Mouse (Mus musculus): Measurements from ENCODE around the gene Fut8. TPM values are rescaled to one million over a fixed set of nuclear protein-coding genes. Genes with fewer than 3 reads are reported as not detected.
"Not testable (repeated sequence)": the region's sequence is repeated elsewhere in the genome, so short reads cannot be mapped to it uniquely, and the experiment has no call there.

Fut8 gene
- polyA plus RNA-seq, 1 experiment from 2014 or later: 74.7 TPM

DNA sequence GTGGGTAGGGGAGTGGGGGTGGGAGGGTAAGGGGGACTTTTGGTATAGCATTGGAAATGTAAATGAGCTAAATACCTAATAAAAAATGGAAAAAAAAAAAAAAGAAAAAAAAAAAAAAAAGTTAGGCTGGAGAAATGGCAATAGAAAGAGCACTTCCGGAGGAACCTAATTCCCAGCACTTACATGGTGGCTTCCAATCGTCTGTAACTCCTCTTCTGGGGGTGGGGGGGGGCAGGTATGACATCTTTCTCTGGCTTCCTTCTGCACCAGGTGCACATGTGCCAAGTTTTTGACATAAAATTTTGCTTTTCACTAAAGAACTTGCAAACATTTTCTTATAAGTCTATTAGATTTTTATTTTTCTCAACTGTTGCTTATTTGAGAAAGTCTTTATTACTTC, 53.9 kb downstream of the Fut8 start:
- H3K4me2 ChIP-seq; H3K36me3 ChIP-seq; H3K9me3 ChIP-seq (replicated peaks); H3K4me3 ChIP-seq (replicated peaks); ATAC-seq (ENCODE audit: low FRiP score); H3K9ac ChIP-seq (replicated peaks); H3K27ac ChIP-seq (replicated peaks); H3K27me3 ChIP-seq (replicated peaks); H3K4me1 ChIP-seq: not testable (repeated sequence)
- 81% methylated on average over 2 of the region's 2 CpGs for WGBS

DNA sequence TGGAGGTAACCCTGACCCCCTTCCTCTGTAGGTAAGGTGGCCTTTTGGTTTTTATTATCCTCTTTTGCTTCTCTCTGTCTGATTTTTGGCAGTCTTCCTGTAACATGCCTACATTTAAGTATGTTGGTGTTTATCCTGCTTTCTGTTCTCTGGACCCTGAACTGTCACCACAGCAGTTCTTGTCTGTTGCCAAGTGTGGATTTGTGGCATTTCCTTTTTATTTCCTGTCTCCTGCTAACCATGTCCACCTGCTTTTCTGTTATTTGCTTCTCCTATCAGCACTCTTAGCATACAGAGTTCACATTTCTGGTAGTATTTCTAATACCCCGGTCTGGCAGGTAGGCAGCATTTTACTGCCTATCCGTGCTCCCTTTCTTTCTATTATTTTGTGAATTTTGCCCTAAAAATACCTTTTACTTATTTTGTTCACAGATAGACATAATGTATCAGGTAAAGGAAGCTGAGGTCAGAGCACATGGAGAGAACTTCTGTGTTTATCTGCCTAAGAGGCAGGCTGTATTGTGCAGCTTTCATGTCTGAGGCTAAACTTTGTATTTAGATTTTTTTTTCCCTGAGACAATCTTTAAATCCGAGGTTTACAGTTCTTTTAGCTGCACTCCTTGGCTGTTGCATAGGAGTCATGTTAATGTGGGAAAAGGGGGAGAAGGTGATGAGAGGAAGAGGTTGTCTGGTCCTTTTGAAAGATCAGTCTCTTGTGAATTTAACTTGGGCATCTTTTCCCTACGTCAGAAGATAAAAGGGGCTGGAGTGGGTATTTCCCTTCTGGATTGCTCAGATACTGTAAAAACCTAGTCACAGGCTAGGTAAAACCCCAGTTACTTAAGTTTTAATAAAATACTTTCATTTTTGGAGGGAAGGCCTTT, 54.7 kb downstream of the Fut8 start:
- Histone ChIP-seq H3K36me3 (no peaks in the 10 kb centered on the region), H3K9me3 (replicated peaks) (no peaks in the 10 kb centered on the region), H3K27ac (replicated peaks) (no peak overlapping the region), H3K9ac (replicated peaks) (no peak overlapping the region), H3K4me2 (no peak overlapping the region), H3K27me3 (replicated peaks) (no peaks in the 10 kb centered on the region), H3K4me1 (no peaks in the 10 kb centered on the region), H3K4me3 (replicated peaks) (no peak overlapping the region)
- WGBS: 71% methylated on average over 4 of the region's 4 CpGs
- no peak for ATAC-seq (ENCODE audit: low FRiP score)

DNA sequence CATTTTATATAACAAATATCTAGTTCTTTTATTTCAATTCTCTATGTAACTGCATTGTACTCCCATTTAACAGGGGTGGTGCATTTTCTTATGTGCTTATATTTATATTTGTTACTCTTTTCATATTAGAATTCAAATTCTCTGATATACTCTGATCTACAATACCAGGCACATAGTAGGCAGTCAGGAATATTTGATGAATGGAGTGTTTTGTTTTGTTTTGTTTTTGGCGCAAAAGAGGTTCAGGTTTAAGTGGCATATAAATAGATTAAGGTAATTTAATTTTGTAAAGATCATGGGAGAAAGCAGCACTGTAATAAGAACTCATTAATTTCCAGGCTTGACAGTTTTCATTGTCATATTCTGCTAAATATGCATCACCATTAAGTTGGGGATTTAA, 58.2 kb downstream of the Fut8 start:
- 73% methylated on average over 1 of the region's 1 CpGs for WGBS
- H3K27ac ChIP-seq (replicated peaks): no peak overlapping the region
- H3K36me3 ChIP-seq: no peaks in the 10 kb centered on the region
- no peak overlapping the region for H3K9ac ChIP-seq (replicated peaks)
- H3K4me2 ChIP-seq: no peak overlapping the region
- no peaks in the 10 kb centered on the region for H3K4me1 ChIP-seq
- no peak overlapping the region for H3K4me3 ChIP-seq (replicated peaks)
- no peaks in the 10 kb centered on the region for H3K27me3 ChIP-seq (replicated peaks)
- no peaks in the 10 kb centered on the region for H3K9me3 ChIP-seq (replicated peaks)
- no peak for ATAC-seq (ENCODE audit: low FRiP score)

- 86% methylated on average over 4 of the region's 4 CpGs for WGBS
- Histone ChIP-seq H3K4me2 (no peak overlapping the region), H3K4me3 (replicated peaks) (no peak overlapping the region), H3K36me3 (no peaks in the 10 kb centered on the region), H3K27me3 (replicated peaks) (no peaks in the 10 kb centered on the region), H3K9ac (replicated peaks) (no peak overlapping the region), H3K4me1 (no peaks in the 10 kb centered on the region), H3K9me3 (replicated peaks) (no peaks in the 10 kb centered on the region), H3K27ac (replicated peaks) (no peak overlapping the region)
- no peak for ATAC-seq (ENCODE audit: low FRiP score)
These were observed 59.2 kb downstream of the Fut8 start for GRCm38 (mm10) chr12:77297114-77297513.

DNA sequence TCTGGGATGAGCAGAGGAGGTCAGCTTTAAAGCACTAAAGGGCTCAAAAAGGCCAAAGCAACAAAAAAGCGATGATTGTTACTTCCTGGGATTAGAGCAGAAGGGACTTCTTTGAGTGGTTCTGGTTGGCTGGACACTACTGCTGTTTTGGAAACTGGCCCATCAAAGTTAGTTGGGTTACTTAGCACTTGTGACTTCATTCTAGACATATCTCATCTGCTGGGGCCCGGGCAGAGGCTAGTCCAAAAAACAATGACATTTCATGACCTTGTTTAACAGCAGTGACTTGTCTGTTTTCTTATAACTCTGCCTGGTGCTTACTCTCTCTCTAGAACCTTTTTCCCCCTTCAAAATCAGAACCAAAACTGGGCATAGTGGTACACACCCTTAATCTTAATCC, 59.9 kb downstream of the Fut8 start:
- no peak overlapping the region for H3K9ac ChIP-seq (replicated peaks)
- no peak overlapping the region for H3K4me2 ChIP-seq
- 80% methylated on average over 2 of the region's 2 CpGs for WGBS
- ATAC-seq (ENCODE audit: low FRiP score): no peak
- H3K36me3 ChIP-seq: no peaks in the 10 kb centered on the region
- H3K4me1 ChIP-seq: no peaks in the 10 kb centered on the region
- no peak overlapping the region for H3K4me3 ChIP-seq (replicated peaks)
- H3K9me3 ChIP-seq (replicated peaks): no peaks in the 10 kb centered on the region
- no peak overlapping the region for H3K27ac ChIP-seq (replicated peaks)
- H3K27me3 ChIP-seq (replicated peaks): no peaks in the 10 kb centered on the region

GRCm38 (mm10) chr12:77302011-77302410, 64.1 kb downstream of the Fut8 start:
- H3K27me3 ChIP-seq (replicated peaks): no peaks in the 10 kb centered on the region
- H3K27ac ChIP-seq (replicated peaks): no peak overlapping the region
- no peak for ATAC-seq (ENCODE audit: low FRiP score)
- no peaks in the 10 kb centered on the region for H3K9me3 ChIP-seq (replicated peaks)
- no peaks in the 10 kb centered on the region for H3K4me1 ChIP-seq
- no peak overlapping the region for H3K4me3 ChIP-seq (replicated peaks)
- H3K36me3 ChIP-seq: no peaks in the 10 kb centered on the region
- 100% methylated on average over 1 of the region's 1 CpGs for WGBS
- no peak overlapping the region for H3K9ac ChIP-seq (replicated peaks)
- no peak overlapping the region for H3K4me2 ChIP-seq

DNA sequence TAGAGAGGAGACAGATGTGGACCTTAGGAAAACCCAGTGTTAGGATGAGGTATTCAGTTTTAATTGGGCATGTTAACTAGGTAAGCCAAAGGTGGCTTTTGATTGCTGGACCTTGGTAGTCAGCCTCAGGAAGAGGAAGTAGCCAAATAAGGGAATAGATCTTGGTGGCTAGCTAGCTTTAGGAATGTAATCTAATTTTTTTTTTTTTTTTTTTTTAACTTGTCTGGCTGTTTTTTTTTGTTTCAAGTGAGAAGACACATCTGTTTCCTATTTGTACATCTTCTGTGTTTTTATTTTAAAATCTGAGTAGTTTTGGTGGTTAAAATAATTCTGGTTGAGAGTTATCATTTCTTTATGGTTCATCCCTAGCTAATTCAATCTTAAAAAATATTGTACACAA, 65.4 kb downstream of the Fut8 start:
- Histone ChIP-seq H3K4me3 (replicated peaks) (no peak overlapping the region), H3K27ac (replicated peaks) (no peak overlapping the region), H3K9me3 (replicated peaks) (no peaks in the 10 kb centered on the region), H3K27me3 (replicated peaks) (no peaks in the 10 kb centered on the region), H3K36me3 (no peaks in the 10 kb centered on the region), H3K4me1 (no peaks in the 10 kb centered on the region), H3K4me2 (no peak overlapping the region), H3K9ac (replicated peaks) (no peak overlapping the region)
- ATAC-seq (ENCODE audit: low FRiP score): no peak

- Histone ChIP-seq H3K4me3 (replicated peaks) (no peak overlapping the region), H3K9ac (replicated peaks) (no peak overlapping the region), H3K4me2 (no peak overlapping the region), H3K27ac (replicated peaks) (no peak overlapping the region), H3K27me3 (replicated peaks) (no peaks in the 10 kb centered on the region), H3K4me1 (no peaks in the 10 kb centered on the region), H3K36me3 (no peaks in the 10 kb centered on the region), H3K9me3 (replicated peaks) (no peaks in the 10 kb centered on the region)
- WGBS: 83% methylated on average over 3 of the region's 3 CpGs
- ATAC-seq (ENCODE audit: low FRiP score): no peak
These were observed 67.6 kb downstream of the Fut8 start for GRCm38 (mm10) chr12:77305502-77305901.

DNA sequence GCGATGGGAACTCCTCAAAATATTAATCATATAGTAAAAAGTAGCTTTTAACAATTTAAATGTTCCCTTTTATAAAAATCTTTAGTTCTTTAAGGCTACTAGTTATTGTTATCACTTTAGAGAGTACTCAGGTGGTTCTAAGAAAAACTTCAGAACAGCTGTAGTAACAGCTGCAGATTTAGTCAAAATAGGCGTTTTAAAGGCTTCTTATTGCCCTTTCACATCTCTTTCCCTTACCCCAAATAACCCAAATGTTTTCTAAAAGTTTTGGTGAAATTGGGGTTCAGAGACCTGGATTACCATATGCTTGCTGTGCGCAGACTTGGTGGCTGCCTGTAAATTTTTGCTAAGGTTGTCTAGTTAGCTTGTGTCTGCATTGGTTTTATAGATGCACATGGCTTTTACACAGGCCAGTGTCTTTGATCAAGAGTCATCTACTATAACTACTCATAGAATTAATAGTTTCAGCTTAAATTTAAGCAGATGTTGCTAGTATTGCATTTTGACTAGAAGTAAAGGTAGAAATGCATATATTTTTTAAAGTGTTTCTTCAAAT, 68.9 kb downstream of the Fut8 start:
- H3K4me3 ChIP-seq (replicated peaks): no peak overlapping the region
- no peaks in the 10 kb centered on the region for H3K36me3 ChIP-seq
- H3K27ac ChIP-seq (replicated peaks): no peak overlapping the region
- H3K4me1 ChIP-seq: no peaks in the 10 kb centered on the region
- ATAC-seq (ENCODE audit: low FRiP score): no peak
- no peak overlapping the region for H3K9ac ChIP-seq (replicated peaks)
- 85% methylated on average over 3 of the region's 3 CpGs for WGBS
- no peaks in the 10 kb centered on the region for H3K9me3 ChIP-seq (replicated peaks)
- no peak overlapping the region for H3K4me2 ChIP-seq
- H3K27me3 ChIP-seq (replicated peaks): no peaks in the 10 kb centered on the region

DNA sequence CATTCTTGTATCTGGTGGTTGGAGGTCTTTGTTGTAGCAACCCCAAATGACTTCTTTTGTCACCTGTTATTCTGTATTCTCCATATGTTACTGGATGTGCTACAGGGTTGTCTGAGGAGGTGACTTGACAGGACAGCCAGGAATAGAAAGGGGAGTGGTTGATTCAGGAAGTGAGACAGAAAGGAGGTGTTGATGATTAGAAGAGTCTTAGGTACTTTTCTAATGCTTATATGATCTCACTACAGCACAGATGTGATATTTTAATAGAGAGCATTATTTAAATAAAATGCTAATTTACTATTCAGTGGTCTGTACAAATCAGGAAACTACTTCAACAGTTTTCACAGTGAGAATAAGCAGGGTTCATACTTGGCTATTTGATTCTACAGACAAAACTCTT, 71.6 kb downstream of the Fut8 start:
- no peak overlapping the region for H3K4me2 ChIP-seq
- no peaks in the 10 kb centered on the region for H3K36me3 ChIP-seq
- H3K4me1 ChIP-seq: no peaks in the 10 kb centered on the region
- no peak overlapping the region for H3K4me3 ChIP-seq (replicated peaks)
- no peaks in the 10 kb centered on the region for H3K9me3 ChIP-seq (replicated peaks)
- H3K27ac ChIP-seq (replicated peaks): no peak overlapping the region
- ATAC-seq (ENCODE audit: low FRiP score): no peak
- no peak overlapping the region for H3K9ac ChIP-seq (replicated peaks)
- H3K27me3 ChIP-seq (replicated peaks): no peaks in the 10 kb centered on the region

DNA sequence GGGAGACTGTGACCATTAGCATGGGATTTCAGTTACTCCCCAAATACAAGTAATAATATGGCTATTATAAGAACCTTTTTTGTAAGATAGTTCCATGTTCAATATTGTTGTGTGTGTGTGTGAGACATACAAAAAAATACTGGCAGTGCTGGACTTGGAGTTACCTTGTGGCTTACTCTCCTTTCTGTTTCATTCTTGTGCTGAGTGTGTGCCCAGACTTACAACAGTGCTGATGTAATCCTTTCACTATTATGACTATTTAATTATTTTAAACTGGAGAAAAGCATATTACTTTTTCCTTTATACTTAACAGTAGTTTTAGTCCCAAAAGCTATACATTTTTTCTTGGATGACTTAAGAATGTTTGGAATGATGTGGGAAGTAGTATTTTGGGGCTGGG, 75.6 kb downstream of the Fut8 start:
- no peaks in the 10 kb centered on the region for H3K4me1 ChIP-seq
- H3K27me3 ChIP-seq (replicated peaks): no peaks in the 10 kb centered on the region
- no peak overlapping the region for H3K27ac ChIP-seq (replicated peaks)
- no peaks in the 10 kb centered on the region for H3K36me3 ChIP-seq
- ATAC-seq (ENCODE audit: low FRiP score): no peak
- H3K4me3 ChIP-seq (replicated peaks): no peak overlapping the region
- H3K9me3 ChIP-seq (replicated peaks): no peaks in the 10 kb centered on the region
- H3K4me2 ChIP-seq: no peak overlapping the region
- no peak overlapping the region for H3K9ac ChIP-seq (replicated peaks)

- H3K4me2 ChIP-seq: no peak overlapping the region
- H3K4me3 ChIP-seq (replicated peaks): no peak overlapping the region
- no peak overlapping the region for H3K27ac ChIP-seq (replicated peaks)
- WGBS: 70% methylated on average over 3 of the region's 3 CpGs
- no peak overlapping the region for H3K9ac ChIP-seq (replicated peaks)
- H3K4me1 ChIP-seq: no peaks in the 10 kb centered on the region
- no peaks in the 10 kb centered on the region for H3K9me3 ChIP-seq (replicated peaks)
- no peak for ATAC-seq (ENCODE audit: low FRiP score)
- no peaks in the 10 kb centered on the region for H3K36me3 ChIP-seq
- no peaks in the 10 kb centered on the region for H3K27me3 ChIP-seq (replicated peaks)
These were observed 86.2 kb downstream of the Fut8 start for GRCm38 (mm10) chr12:77324142-77324541.

Data from neural tube, embryonic 15.5 days (tissue).